Mouse (Mus musculus) layer of hippocampus, postnatal 14 days (tissue): ENCODE measurements around the gene Blvra. TPM values are rescaled to one million over a fixed set of nuclear protein-coding genes. Genes with fewer than 3 reads are reported as not detected.
A peak's percentile ranks its signal among the peaks of the same experiment; 100 is the strongest.
"Not testable (repeated sequence)": the region's sequence is repeated elsewhere in the genome, so short reads cannot be mapped to it uniquely, and the experiment has no call there.

Experiments
- DNase-seq, 2 experiments: peaks; one replicate each; pipeline ENCODE4 v3.0.0; 2021 to 2022; ENCODE audit warnings: low spot score in 2 of 2, mixed read lengths in 1 of 2
- long read RNA-seq, 2 experiments: library from polyadenylated mRNA; stranded (forward); transcript quantifications; one replicate each; pipeline ENCODE4 v2.0.0; 2021
- total RNA-seq, 2 experiments: library from RNA; stranded (reverse); gene quantifications; 2 replicates each; pipeline ENCODE4 v1.2.3; 2021

Gene Blvra
- total RNA-seq: 10 to 100 TPM; 16.3 to 19.1 TPM
- long read RNA-seq, experiment 1, transcript Blvra-201 (8 exons, 1,160 nt): major isoform, 11 of 19 reads
- long read RNA-seq, experiment 1, partial matches to known transcripts: 1 of 19 reads
- long read RNA-seq, experiment 1, other reads (novel, unspliced or antisense): 7 of 19 reads
- long read RNA-seq, experiment 2, transcript Blvra-201 (8 exons, 1,160 nt): major isoform, 23 of 45 reads
- long read RNA-seq, experiment 2, partial matches to known transcripts: 3 of 45 reads
- long read RNA-seq, experiment 2, other reads (novel, unspliced or antisense): 19 of 45 reads

- DNase-seq: peak; percentile 71 to 89
Measured at GRCm38 (mm10) chr2:127070435-127070841, at the start of gene Blvra. Blvra (plus strand) TSS chr2:127070665.

- peak; percentile 16 for DNase-seq
Measured at GRCm38 (mm10) chr2:127035006-127035605, 35.4 kb upstream of the Blvra start.

DNA sequence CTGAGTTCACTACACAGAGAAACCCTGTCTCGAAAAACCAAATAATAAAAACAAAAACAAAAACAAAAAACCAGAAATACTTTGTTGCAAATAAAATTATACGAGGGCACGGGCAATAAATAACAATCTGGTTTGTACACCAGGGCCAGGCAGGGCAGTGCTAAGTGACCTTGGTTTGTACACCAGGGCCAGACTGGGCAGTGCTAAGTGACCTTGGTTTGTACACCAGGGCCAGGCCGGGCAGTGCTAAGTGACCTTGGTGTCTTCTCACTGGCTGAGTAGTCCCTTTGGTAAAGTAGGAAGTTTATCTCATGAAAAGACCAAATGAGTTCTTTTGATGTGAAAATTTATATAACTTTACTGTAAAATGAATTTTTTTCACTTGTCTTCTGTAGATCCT lies 33.2 kb upstream of the Blvra start:
- no peak for DNase-seq

GRCm38 (mm10) chr2:127061471-127061870 lies 9.0 kb upstream of the Blvra start:
- DNase-seq: no peak

DNA sequence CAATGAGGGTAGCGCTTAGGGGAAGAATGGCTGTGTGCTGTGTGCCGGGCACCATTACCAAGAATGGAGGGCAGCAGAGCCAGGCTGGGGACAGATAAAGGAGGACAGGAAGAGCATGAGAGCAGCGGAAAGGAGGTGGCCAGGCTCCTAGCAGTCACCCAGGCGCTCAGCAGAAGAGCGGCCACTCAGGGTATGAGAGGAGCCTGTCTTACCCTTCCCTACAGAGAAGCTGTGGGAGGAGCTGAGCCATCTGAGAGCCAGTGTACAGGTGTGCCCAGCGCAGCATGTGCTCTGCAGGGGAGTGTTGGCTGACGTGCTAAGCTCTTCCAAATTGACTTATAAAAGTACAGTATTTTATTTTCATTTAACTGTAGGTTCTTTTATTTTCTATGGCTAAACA lies 1.7 kb upstream of the Blvra start:
- no peak for DNase-seq

DNA sequence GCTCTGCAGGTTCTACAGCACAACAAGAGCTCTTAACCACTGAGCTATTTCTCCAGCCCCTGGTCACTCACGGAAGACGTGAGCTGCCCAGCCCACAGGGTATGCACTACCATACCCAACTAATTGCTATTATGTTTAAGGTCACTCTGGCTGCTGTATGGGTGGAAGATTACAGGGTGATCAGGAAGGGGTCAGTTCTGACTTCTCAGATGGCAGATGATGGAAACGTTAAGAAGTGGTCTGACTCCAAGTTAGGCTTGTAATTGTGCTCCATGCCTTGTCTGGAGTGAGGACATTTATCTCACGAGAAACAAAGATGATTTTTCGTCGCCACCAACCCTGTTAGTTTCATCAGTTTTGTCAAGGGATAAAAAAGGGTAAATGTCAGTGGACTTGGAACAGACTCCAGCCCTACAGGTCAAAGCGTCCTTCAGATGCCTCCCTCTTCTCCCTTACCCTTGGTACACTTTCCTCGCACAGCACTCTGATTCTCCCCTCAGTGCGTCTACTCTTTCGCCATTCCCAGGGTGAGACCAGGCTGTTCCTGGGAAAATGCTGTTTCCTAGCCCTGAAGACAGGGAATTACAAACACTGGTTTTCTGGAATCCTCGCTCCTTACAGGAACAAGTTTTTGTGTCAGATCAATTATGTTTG lies 557 bp upstream of the Blvra start:
- no peak for DNase-seq

DNA sequence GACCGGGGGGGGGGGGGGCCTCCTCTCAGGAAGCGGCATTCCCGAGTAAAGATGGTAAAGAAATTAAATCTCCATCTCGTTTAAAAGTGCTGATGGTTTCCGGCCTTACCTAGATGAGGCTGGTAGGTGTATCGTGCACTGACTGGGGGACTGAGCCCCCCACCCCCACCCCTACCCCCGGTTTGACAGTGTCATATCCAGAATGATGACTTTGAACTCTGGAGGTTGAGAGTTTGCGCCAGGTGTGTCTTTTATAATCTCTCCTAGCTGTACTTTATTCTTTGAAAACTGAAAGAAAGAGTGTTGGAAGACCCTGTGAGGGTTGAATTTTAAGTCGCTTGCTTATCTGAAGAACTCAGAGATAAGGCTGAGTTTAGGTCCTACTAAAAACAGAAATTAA lies 414 bp downstream of the Blvra start:
- no peak for DNase-seq

DNA sequence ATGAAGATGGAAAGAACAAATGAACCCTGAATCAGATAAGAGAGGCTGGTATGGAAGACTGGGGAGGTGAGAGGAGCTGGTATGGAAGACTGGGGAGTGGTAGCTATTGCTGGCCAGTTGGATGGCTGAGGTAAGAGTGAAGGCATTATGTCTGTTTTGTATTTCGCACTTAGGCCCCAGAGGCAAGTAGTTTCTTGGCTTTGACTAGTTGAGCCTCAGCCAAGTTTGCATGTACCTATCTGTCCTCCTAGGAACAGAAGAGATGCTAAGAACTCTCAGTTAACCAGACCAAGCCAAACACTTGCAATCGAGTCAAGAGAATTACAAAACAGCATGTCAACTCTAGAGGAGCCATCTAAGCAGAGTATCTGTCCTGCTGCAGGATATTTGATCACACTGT lies 3.7 kb downstream of the Blvra start:
- no peak for DNase-seq

- DNase-seq: no peak
Measured at GRCm38 (mm10) chr2:127077611-127078010, 7.1 kb downstream of the Blvra start.

- DNase-seq: not testable (repeated sequence)
Measured at GRCm38 (mm10) chr2:127079066-127079465, 8.6 kb downstream of the Blvra start.

GRCm38 (mm10) chr2:127079881-127080590 lies 9.6 kb downstream of the Blvra start:
- DNase-seq: no peak

- DNase-seq: no peak
Measured at GRCm38 (mm10) chr2:127080591-127081218, 10.2 kb downstream of the Blvra start.

GRCm38 (mm10) chr2:127086235-127086634 lies 15.8 kb downstream of the Blvra start:
- no peak for DNase-seq

DNA sequence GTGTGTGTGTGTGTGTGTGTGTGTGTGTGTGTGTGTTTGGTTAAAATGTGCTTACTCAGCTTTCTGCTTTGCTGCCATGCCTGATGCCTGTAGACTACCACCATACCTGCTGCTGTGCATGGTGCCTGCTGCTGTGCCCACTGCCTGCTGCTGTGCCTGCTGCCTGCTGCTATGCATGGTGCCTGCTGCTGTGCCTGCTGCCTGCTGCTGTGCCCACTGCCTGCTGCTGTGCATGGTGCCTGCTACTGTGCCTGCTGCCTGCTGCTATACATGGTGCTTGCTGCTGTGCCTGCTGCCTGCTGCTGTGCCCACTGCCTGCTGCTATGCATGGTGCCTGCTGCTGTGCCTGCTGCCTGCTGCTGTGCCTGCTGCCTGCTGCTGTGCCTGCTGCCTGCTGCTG lies 19.7 kb downstream of the Blvra start:
- not testable (repeated sequence) for DNase-seq

- DNase-seq: no peak
Measured at GRCm38 (mm10) chr2:127092000-127092399, 21.5 kb downstream of the Blvra start.

DNA sequence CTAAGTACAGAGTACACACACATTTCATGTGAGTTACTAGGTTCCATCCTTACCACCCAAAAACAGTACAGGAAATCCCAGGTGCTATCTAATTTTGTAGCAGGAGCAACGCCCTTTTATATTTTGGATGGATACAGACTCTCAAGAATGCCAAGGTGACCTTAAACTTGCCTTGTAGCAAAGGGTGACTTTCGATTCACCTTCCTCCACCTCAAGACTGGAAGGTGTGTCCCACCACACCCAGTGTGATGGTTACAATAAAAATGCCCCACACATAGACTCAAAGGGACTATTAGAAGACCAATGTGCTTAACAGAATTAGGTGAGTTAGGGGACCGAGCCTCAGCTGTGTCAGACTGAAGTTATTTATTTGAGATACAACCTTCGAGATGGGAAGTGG lies 38.5 kb downstream of the Blvra start:
- DNase-seq: no peak

DNA sequence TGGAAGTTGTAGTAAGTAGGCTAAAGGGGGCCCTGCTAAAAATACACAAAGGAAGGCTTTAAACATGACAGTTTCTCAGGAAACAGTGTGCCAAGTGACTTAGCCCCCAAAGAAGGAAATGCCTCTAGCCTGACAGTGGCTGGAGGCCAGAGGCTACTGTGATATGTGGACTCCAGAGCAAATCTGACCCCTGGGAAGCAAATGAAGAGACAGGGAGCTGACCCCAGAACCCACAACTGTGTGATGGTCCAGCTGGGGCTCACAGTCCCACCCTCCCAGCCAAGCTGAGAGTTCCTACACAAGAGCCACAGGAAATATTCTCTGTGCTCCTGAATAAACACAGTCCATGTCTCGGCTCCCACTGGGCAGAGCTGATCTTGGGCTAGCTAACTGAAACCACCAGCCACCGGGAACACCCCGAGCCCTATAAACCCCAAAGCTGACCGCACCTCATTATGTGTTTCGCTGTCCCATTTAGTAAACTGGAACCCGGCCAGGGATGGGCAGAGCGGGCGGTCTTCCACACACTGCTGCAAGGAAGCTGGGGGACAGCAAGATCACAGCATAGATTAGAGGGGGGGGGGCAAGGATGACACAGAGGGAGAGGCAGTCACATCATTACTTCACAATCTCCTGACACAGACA lies 51.2 kb downstream of the Blvra start:
- no peak for DNase-seq

GRCm38 (mm10) chr2:127128926-127129325 lies 58.5 kb downstream of the Blvra start:
- no peak for DNase-seq

DNA sequence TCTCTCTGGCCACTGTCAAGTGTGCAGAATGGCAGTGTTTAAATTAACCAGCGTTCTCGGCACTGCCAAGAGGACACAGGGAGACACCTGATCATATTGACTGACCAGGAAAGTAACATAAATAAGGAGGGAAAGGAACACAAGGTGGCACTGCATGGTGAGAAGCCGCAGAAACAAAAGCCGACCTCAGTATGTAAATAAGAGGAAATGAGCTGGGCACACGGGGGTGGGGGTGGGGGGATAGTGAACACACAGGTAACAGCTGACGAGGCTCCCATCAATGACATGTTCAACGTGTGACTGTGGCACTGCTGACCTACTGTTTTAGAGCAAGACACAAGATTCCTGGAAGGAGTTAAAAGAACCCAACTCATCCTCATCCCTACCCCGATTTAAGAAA lies 60.9 kb downstream of the Blvra start:
- DNase-seq: no peak

DNA sequence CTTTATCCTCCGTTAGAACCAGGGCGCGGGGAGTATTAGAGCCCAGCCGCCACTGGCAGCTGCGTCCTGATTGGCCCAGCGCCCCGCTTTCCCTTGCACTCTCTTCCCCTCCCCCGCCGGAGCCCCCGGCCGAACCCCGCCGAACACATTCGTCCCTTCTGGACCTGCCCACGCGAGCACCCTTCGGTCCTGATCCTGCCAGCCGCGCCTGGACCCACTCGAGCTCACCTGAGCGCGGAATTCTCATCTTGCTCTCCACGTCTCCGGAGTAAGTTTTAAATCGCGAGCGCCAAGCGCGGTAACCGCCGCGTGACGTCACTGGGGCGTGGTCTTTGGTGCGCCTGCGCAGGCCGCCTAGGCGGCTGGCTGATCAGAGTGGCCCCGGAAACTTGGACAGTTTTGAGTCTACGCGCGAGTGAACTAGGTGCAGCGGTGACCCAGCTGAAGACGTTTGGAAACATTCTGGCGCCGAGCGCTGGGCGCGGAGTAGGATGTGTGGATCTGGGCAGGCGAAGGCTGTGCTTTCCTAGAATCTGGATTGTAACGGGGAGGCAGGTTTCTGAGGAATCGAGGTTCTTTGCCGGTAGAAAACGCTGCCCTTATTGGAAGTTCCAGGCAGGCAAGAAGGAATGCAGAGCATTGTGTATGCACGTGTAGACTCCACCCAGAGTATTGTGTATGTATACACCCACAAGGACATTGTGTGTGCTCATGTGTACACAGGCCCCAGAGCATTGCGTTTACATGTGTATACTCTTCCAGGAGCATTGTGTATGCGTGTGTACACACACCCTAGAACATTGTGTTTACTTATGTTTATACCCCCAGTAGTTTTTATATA lies 63.4 kb downstream of the Blvra start, which contains the start of gene Ncaph:
Gene Ncaph, minus strand, starts transcription at position 334 of the 841 bp plus-strand sequence.
- DNase-seq: peak; percentile 89 to 91
